Mouse (Mus musculus) heart, embryonic 13.5 days (tissue): Measurements from ENCODE around the gene Erf. TPM values are rescaled to one million over a fixed set of nuclear protein-coding genes. Genes with fewer than 3 reads are reported as not detected.

Experiments used
- ATAC-seq: fragments of 200-750 bp; cut with Nextera tagmentation; 2 replicates; pipeline ENCODE4 v1.8.0; 2017; ENCODE audit warnings: moderate TSS enrichment; ENCODE audit not compliant: insufficient number of reproducible peaks, low FRiP score, low TSS enrichment; ENCODE audit errors: extremely low read depth
- H3K27ac ChIP-seq: fragments of 300-500 bp; sonication (generic); replicated peaks from 2 replicates; pipeline ENCODE4 v1.5.1; 2015; ENCODE audit warnings: moderate library complexity, mild to moderate bottlenecking, inconsistent platforms
- H3K27me3 ChIP-seq: fragments of 300-500 bp; sonication (generic); replicated peaks from 2 replicates; pipeline ENCODE4 v1.6.1; 2015; ENCODE audit warnings: mild to moderate bottlenecking, inconsistent platforms
- H3K36me3 ChIP-seq: fragments of 300-500 bp; sonication (generic); 2 replicates; pipeline ENCODE4 v1.6.1; 2015; ENCODE audit warnings: mild to moderate bottlenecking, inconsistent platforms
- H3K4me1 ChIP-seq: fragments of 300-500 bp; sonication (generic); 2 replicates; pipeline ENCODE4 v1.6.1; 2015; ENCODE audit warnings: inconsistent platforms
- H3K4me2 ChIP-seq: fragments of 300-500 bp; sonication (generic); 2 replicates; pipeline ENCODE4 v1.6.1; 2015; ENCODE audit warnings: inconsistent platforms, mild to moderate bottlenecking, moderate library complexity
- H3K4me3 ChIP-seq: fragments of 300-500 bp; sonication (generic); 2 replicates; pipeline ENCODE4 v1.5.1; 2015; ENCODE audit warnings: moderate library complexity, mild to moderate bottlenecking, inconsistent platforms
- H3K9ac ChIP-seq: fragments of 300-500 bp; sonication (generic); 2 replicates; pipeline ENCODE4 v1.6.1; 2015; ENCODE audit warnings: inconsistent platforms, mild to moderate bottlenecking, moderate library complexity
- H3K9me3 ChIP-seq: fragments of 300-500 bp; sonication (generic); 2 replicates; pipeline ENCODE4 v1.6.1; 2016; ENCODE audit warnings: inconsistent platforms
- WGBS: fragments of 180-500 bp; shearing (Covaris S2); methylation state at CpG from one replicate; pipeline ENCODE4 v1.1.7; 2015; ENCODE audit warnings: mixed read lengths; 5-methylcytosine and 5-hydroxymethylcytosine counted together
- polyA plus RNA-seq: library from polyadenylated mRNA; unstranded; fragments of >200 nt; fragmentation: Nextera tagmentation; extraction: Ambion mirVana; gene quantifications from 2 replicates; pipeline ENCODE4 v1.2.1, GENCODE M21; 2015

Gene Erf
- polyA plus RNA-seq, 1 experiment from 2014 or later, result 11.2 TPM

- Histone ChIP-seq H3K9me3 (no peaks in the 10 kb centered on the region), H3K4me2 (no peak overlapping the region), H3K27me3 (no peaks in the 10 kb centered on the region), H3K9ac (no peak overlapping the region), H3K4me3 (no peak overlapping the region), H3K36me3 (peaks cover 92% of the 10 kb centered on the region), H3K27ac (no peak overlapping the region), H3K4me1 (peaks cover 45% of the 10 kb centered on the region)
- ATAC-seq, result no peak
- WGBS, result 93% methylated on average over 3 of the region's 3 CpGs
Observed at GRCm38 (mm10) chr7:25288721-25289120, 38.2 kb upstream of the Erf start.

DNA sequence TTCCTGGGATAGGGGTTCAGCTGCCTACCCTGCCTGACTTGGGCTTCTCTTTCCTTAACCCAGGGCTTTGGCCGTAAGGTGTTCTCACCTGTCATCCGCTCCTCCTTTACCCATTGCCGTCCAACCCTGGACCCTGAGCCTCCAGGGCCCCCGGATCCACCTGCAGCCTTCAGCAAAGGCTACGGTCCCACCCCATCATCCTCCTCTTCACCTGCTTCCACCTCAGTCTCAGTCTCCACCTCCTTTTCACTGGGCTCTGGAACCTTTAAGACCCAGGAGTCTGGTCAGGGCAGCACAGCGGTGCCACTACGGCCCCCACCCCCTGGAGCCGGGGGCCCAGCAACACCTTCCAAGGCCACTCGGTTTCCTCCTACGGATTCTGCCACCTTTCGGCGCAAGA lies 37.5 kb upstream of the Erf start:
- H3K36me3 ChIP-seq, result peaks cover 85% of the 10 kb centered on the region
- WGBS, result 87% methylated on average over 12 of the region's 12 CpGs
- H3K4me1 ChIP-seq, result peaks cover 45% of the 10 kb centered on the region
- H3K27ac ChIP-seq, result no peak overlapping the region
- no peaks in the 10 kb centered on the region for H3K27me3 ChIP-seq
- H3K4me3 ChIP-seq, result no peak overlapping the region
- H3K9ac ChIP-seq, result no peak overlapping the region
- no peak for ATAC-seq
- no peaks in the 10 kb centered on the region for H3K9me3 ChIP-seq
- no peak overlapping the region for H3K4me2 ChIP-seq

DNA sequence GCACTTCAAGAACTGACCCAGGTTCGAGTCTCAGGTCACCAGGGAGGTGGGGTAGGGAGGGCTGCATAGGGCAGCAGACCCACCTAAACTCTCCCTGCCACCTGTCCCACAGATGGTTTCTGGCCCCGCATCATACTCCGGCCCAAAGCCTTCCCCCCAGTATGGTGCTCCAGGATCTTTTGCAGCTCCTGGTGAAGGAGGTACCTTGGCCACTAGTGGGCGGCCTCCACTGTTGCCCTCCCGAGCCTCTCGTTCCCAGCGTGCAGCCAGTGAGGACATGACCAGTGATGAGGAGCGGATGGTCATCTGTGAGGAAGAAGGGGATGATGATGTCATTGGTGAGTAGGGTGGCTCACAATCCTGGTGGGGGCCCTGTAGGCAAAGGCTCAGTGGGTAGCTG lies 36.4 kb upstream of the Erf start:
- H3K27me3 ChIP-seq, result no peaks in the 10 kb centered on the region
- no peak overlapping the region for H3K9ac ChIP-seq
- WGBS, result 77% methylated on average over 8 of the region's 8 CpGs
- no peaks in the 10 kb centered on the region for H3K9me3 ChIP-seq
- no peak overlapping the region for H3K4me3 ChIP-seq
- H3K4me1 ChIP-seq, result peaks cover 39% of the 10 kb centered on the region
- ATAC-seq, result no peak
- peaks cover 75% of the 10 kb centered on the region for H3K36me3 ChIP-seq
- H3K27ac ChIP-seq, result no peak overlapping the region
- H3K4me2 ChIP-seq, result no peak overlapping the region

DNA sequence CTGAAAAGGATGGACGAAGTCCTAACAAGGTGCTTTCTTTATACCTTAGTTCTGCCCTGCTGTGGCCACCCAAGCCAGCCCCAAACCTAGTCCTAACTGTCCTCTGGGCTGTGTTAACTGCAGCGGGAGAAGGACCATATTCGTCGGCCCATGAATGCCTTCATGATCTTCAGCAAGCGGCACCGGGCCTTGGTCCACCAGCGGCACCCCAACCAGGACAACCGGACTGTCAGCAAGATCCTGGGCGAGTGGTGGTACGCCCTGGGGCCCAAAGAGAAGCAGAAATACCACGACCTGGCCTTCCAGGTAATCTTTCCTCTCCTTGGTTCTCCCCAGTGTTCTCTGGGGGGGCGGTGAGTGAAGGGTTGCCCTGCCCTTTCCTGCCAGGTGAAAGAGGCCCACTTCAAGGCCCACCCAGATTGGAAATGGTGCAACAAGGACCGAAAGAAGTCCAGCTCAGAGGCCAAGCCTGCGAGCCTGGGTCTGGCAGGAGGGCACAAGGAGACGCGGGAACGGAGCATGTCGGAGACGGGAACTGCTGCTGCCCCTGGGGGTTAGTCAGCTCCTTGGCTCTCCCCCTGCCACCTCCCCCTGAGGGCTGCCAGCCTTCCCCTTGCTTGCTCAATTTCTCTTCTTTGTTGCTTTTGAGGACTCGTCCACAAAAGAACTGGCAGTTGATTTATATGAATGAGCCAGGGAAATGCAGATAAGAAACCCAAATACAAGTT lies 35.1 kb upstream of the Erf start:
- Histone ChIP-seq H3K9me3 (no peaks in the 10 kb centered on the region), H3K4me2 (no peak overlapping the region), H3K27ac (no peak overlapping the region), H3K4me3 (no peak overlapping the region), H3K36me3 (peaks cover 62% of the 10 kb centered on the region), H3K27me3 (no peaks in the 10 kb centered on the region), H3K4me1 (peaks cover 36% of the 10 kb centered on the region), H3K9ac (no peak overlapping the region)
- no peak for ATAC-seq
- 89% methylated on average over 20 of the region's 20 CpGs for WGBS

DNA sequence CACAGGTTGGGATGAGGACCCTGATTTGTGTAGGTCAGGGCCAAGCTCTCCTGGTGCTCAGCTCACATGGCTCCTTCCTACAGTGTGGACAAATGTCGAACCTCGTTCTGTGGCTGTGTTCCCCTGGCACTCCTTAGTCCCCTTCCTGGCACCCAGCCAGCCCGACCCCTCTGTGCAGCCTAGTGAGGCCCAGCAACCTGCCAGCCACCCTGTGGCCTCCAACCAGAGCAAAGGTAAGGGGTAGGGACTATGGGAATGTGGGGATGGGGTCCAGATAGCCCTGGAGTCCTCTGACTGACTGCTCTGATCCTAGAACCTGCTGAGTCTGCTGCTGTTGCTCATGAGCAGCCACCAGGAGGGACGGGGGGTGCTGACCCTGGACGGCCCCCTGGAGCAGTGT lies 34.2 kb upstream of the Erf start:
- no peak for ATAC-seq
- H3K4me1 ChIP-seq, result peaks cover 42% of the 10 kb centered on the region
- 62% methylated on average over 5 of the region's 5 CpGs for WGBS
- H3K36me3 ChIP-seq, result peaks cover 53% of the 10 kb centered on the region
- no peaks in the 10 kb centered on the region for H3K27me3 ChIP-seq
- H3K4me2 ChIP-seq, result peak overlapping the region; percentile 97
- H3K4me3 ChIP-seq, result peak overlapping the region; percentile 69; the same call in 1 of the 2 replicates
- H3K9me3 ChIP-seq, result no peaks in the 10 kb centered on the region
- peak overlapping the region; percentile 87 for H3K9ac ChIP-seq
- peak overlapping the region; percentile 100; the same call in 1 of the 2 replicates for H3K27ac ChIP-seq

DNA sequence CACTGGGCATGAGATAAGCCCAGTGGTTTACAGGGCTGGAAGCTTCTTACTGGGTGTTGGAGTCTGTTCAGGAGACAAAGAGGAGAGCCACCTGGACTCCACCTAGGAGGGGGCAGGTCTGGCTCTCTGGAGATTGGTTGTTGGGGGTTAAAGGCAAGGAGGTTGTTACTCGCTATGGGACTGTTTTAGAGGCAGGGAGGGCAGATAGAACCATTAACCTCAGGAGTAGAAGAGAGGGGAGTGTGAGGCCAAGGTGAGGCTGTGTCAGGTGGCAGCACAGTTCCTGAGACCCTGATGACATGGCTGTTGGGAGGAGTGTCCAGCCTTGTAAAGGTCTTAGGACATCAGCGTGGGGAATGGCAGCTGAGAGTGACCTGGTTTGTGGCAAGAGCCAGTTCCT lies 33.6 kb upstream of the Erf start:
- Histone ChIP-seq H3K9ac (peak overlapping the region; percentile 87), H3K27ac (peak overlapping the region; percentile 100), H3K4me2 (peak overlapping the region; percentile 97), H3K36me3 (peaks cover 47% of the 10 kb centered on the region), H3K27me3 (no peaks in the 10 kb centered on the region), H3K4me3 (peak overlapping the region; percentile 69), H3K9me3 (no peaks in the 10 kb centered on the region), H3K4me1 (peaks cover 45% of the 10 kb centered on the region)
- 58% methylated on average over 2 of the region's 2 CpGs for WGBS
- ATAC-seq, result no peak

- 9% methylated on average over 5 of the region's 5 CpGs for WGBS
- no peaks in the 10 kb centered on the region for H3K9me3 ChIP-seq
- H3K4me2 ChIP-seq, result peak overlapping the region; percentile 97
- peak overlapping the region; percentile 87 for H3K9ac ChIP-seq
- H3K4me1 ChIP-seq, result peaks cover 45% of the 10 kb centered on the region
- ATAC-seq, result no peak
- peak overlapping the region; percentile 69 for H3K4me3 ChIP-seq
- no peaks in the 10 kb centered on the region for H3K27me3 ChIP-seq
- peaks cover 42% of the 10 kb centered on the region for H3K36me3 ChIP-seq
- H3K27ac ChIP-seq, result peak overlapping the region; percentile 100
Observed at GRCm38 (mm10) chr7:25283637-25284036, 33.1 kb upstream of the Erf start.

DNA sequence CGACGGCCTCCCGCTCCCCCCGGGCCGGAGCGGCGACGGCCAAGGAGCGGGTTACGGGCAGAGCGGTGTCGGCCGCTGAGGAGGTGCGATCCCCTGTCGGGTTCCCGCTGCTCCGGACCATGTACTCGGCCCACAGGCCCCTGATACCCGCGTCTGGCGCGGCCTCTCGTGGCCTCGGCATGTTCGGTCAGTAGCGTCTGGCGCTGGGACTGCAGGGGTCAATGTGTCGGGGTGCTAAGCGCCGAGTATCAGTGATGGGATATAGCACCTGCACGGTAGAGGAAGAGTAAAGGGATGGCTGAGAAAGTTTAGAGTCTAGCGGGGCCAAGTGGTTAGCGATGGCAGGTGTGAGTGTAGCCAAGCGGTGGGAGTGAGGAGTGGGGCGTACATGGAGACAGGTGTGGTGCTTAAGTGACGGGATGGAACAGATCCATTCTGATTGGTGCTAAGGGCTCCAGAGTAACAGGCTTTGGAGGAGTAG lies 32.2 kb upstream of the Erf start:
- WGBS, result 1% methylated on average over 27 of the region's 36 CpGs
- Histone ChIP-seq H3K4me3 (peak overlapping the region; percentile 69), H3K4me2 (peak overlapping the region; percentile 97), H3K36me3 (peaks cover 33% of the 10 kb centered on the region), H3K4me1 (peaks cover 48% of the 10 kb centered on the region), H3K9ac (peak overlapping the region; percentile 87), H3K27me3 (no peaks in the 10 kb centered on the region), H3K27ac (peak overlapping the region; percentile 100), H3K9me3 (no peaks in the 10 kb centered on the region)
- ATAC-seq, result peak; percentile 0; the same call in 1 of the 2 replicates

- H3K4me2 ChIP-seq, result peak overlapping the region; percentile 97
- H3K4me1 ChIP-seq, result peaks cover 56% of the 10 kb centered on the region
- peak overlapping the region; percentile 69 for H3K4me3 ChIP-seq
- no peaks in the 10 kb centered on the region for H3K27me3 ChIP-seq
- H3K9ac ChIP-seq, result peak overlapping the region; percentile 91
- peaks cover 25% of the 10 kb centered on the region for H3K36me3 ChIP-seq
- ATAC-seq, result peak; percentile 79
- H3K9me3 ChIP-seq, result no peaks in the 10 kb centered on the region
- WGBS, result under 1% methylated on average over 55 of the region's 108 CpGs
- H3K27ac ChIP-seq, result peak overlapping the region; percentile 100
Observed at GRCm38 (mm10) chr7:25281734-25282601, 31.4 kb upstream of the Erf start.

- Histone ChIP-seq H3K4me3 (peak overlapping the region; percentile 69), H3K9me3 (no peaks in the 10 kb centered on the region), H3K27ac (peak overlapping the region; percentile 100), H3K4me1 (peaks cover 63% of the 10 kb centered on the region), H3K4me2 (peak overlapping the region; percentile 92), H3K27me3 (no peaks in the 10 kb centered on the region), H3K36me3 (peaks cover 18% of the 10 kb centered on the region), H3K9ac (peak overlapping the region; percentile 91)
- WGBS, result 16% methylated on average over 12 of the region's 12 CpGs
- ATAC-seq, result no peak
Observed at GRCm38 (mm10) chr7:25281166-25281733, 30.7 kb upstream of the Erf start.
